Mouse (Mus musculus) embryonic facial prominence, embryonic 14.5 days (tissue): Measurements from ENCODE around the gene Gm7137. TPM values are rescaled to one million over a fixed set of nuclear protein-coding genes. Genes with fewer than 3 reads are reported as not detected.

Source experiments
- ATAC-seq: fragments of 200-750 bp; cut with Nextera tagmentation; 2 replicates; pipeline ENCODE4 v1.8.0; 2017; ENCODE audit warnings: low read depth, moderate number of reproducible peaks, moderate TSS enrichment
- DNase-seq: peaks from one replicate; pipeline ENCODE4 v3.0.0-alpha.2; 2015; ENCODE audit warnings: low spot score
- H3K27ac ChIP-seq: fragments of 300-500 bp; sonication (generic); replicated peaks from 2 replicates; pipeline ENCODE4 v1.5.1; 2014; ENCODE audit warnings: low read depth, mild to moderate bottlenecking, low read length, moderate library complexity
- H3K27me3 ChIP-seq: fragments of 300-500 bp; sonication (generic); replicated peaks from 2 replicates; pipeline ENCODE4 v1.6.1; 2014; ENCODE audit warnings: low read length; ENCODE audit not compliant: control insufficient read depth, insufficient read depth
- H3K36me3 ChIP-seq: fragments of 300-500 bp; sonication (generic); 2 replicates; pipeline ENCODE4 v1.6.1; 2014; ENCODE audit warnings: low read length, mixed read lengths; ENCODE audit not compliant: control insufficient read depth, insufficient read depth
- H3K4me1 ChIP-seq: fragments of 300-500 bp; sonication (generic); 2 replicates; pipeline ENCODE4 v1.6.1; 2014; ENCODE audit warnings: antibody characterized with exemption, low read length; ENCODE audit not compliant: control insufficient read depth, insufficient read depth
- H3K4me2 ChIP-seq: fragments of 300-500 bp; sonication (generic); 2 replicates; pipeline ENCODE4 v1.6.1; 2014; ENCODE audit warnings: low read depth, mild to moderate bottlenecking, low read length, moderate library complexity, mixed read lengths
- H3K4me3 ChIP-seq: fragments of 300-500 bp; sonication (generic); 2 replicates; pipeline ENCODE4 v1.5.1; 2014; ENCODE audit warnings: low read depth, mild to moderate bottlenecking, low read length
- H3K9ac ChIP-seq: fragments of 300-500 bp; sonication (generic); 2 replicates; pipeline ENCODE4 v1.6.1; 2014; ENCODE audit warnings: low read depth, mild to moderate bottlenecking, low read length, moderate library complexity, mixed read lengths
- H3K9me3 ChIP-seq: fragments of 300-500 bp; sonication (generic); 2 replicates; pipeline ENCODE4 v1.6.1; 2016; ENCODE audit warnings: low read length; ENCODE audit not compliant: control insufficient read depth
- WGBS: fragments of 180-500 bp; shearing (Covaris S2); extraction: QIAGEN DNeasy Blood & Tissue Kit; methylation state at CpG from one replicate; pipeline ENCODE4 v1.1.7; 2014; 5-methylcytosine and 5-hydroxymethylcytosine counted together
- polyA plus RNA-seq: library from polyadenylated mRNA; unstranded; fragments of >200 nt; fragmentation: Nextera tagmentation; extraction: Ambion mirVana; gene quantifications from 2 replicates; pipeline ENCODE4 v1.2.1, GENCODE M21; 2014

Gm7137 gene
- polyA plus RNA-seq, 1 experiment from 2014 or later: not detected

GRCm38 (mm10) chr10:77738929-77739328 lies 49.1 kb downstream of the Gm7137 start:
- Histone ChIP-seq H3K27me3 (no peaks in the 10 kb centered on the region), H3K9ac (no peak overlapping the region), H3K4me3 (no peak overlapping the region), H3K9me3 (peaks cover 9% of the 10 kb centered on the region), H3K4me2 (no peak overlapping the region), H3K36me3 (no peaks in the 10 kb centered on the region), H3K4me1 (no peaks in the 10 kb centered on the region), H3K27ac (no peak overlapping the region)
- DNase-seq: no peak
- no peak for ATAC-seq
- 87% methylated on average over 4 of the region's 4 CpGs for WGBS

Other genes starting within 250 kb of the Gm7137 start
- gene Pttg1ip, start 206.5 kb downstream of the Gm7137 start, polyA plus RNA-seq: 135 and 143 TPM in 2 replicates
- 261 and 281 TPM in 2 replicates for gene Sumo3, start 182.1 kb downstream of the Gm7137 start, polyA plus RNA-seq
- gene Gm49325, start 182.0 kb downstream of the Gm7137 start, polyA plus RNA-seq: 4.1 and 7.4 TPM in 2 replicates
- gene Ube2g2, start 165.9 kb downstream of the Gm7137 start, polyA plus RNA-seq: 66.1 and 69.5 TPM in 2 replicates
- 1.0 and 1.3 TPM in 2 replicates for gene Tspear, start 101.6 kb downstream of the Gm7137 start, polyA plus RNA-seq
- not detected in 2 replicates for gene Gm19402, start 97.4 kb downstream of the Gm7137 start, polyA plus RNA-seq
- gene Gm9508, start 91.0 kb downstream of the Gm7137 start, polyA plus RNA-seq: not detected in 2 replicates
- gene Gm10272, start 81.6 kb downstream of the Gm7137 start, polyA plus RNA-seq: not detected in 2 replicates
- gene Gm10024, start 76.7 kb downstream of the Gm7137 start, polyA plus RNA-seq: 0.57 TPM in 1 of 2 replicates, not detected in the other
- gene Gm10142, start 72.4 kb downstream of the Gm7137 start, polyA plus RNA-seq: not detected in 2 replicates
- not detected in 2 replicates for gene Krtap12-1, start 67.6 kb downstream of the Gm7137 start, polyA plus RNA-seq
- gene Gm10100, start 61.7 kb downstream of the Gm7137 start, polyA plus RNA-seq: not detected in 2 replicates
- not detected in 2 replicates for gene Gm18596, start 45.6 kb downstream of the Gm7137 start, polyA plus RNA-seq
- not detected in 2 replicates for gene Gm9736, start 36.8 kb downstream of the Gm7137 start, polyA plus RNA-seq
- gene Gm3233, start 28.5 kb downstream of the Gm7137 start, polyA plus RNA-seq: not detected in 2 replicates
- not detected in 2 replicates for gene Gm3238, start 16.9 kb downstream of the Gm7137 start, polyA plus RNA-seq
- gene Gm7138, start 11.3 kb downstream of the Gm7137 start, polyA plus RNA-seq: not detected in 2 replicates
- not detected in 2 replicates for gene Gm3250, start 5.7 kb downstream of the Gm7137 start, polyA plus RNA-seq
- not detected in 2 replicates for gene Gm9639, start 6.9 kb upstream of the Gm7137 start, polyA plus RNA-seq
- not detected in 2 replicates for gene Gm19668, start 10.9 kb upstream of the Gm7137 start, polyA plus RNA-seq
- gene Gm9507, start 23.6 kb upstream of the Gm7137 start, polyA plus RNA-seq: not detected in 2 replicates
- not detected in 2 replicates for gene Gm2696, start 26.5 kb upstream of the Gm7137 start, polyA plus RNA-seq
- not detected in 2 replicates for gene Krtap10-4, start 38.9 kb upstream of the Gm7137 start, polyA plus RNA-seq
- gene Krtap10-10, start 47.7 kb upstream of the Gm7137 start, polyA plus RNA-seq: not detected in 2 replicates
- gene Gm36176, start 58.6 kb upstream of the Gm7137 start, polyA plus RNA-seq: not detected in 2 replicates
- 0.33 TPM in 1 of 2 replicates, not detected in the other for gene Gm10318, start 64.7 kb upstream of the Gm7137 start, polyA plus RNA-seq
- gene Gm3285, start 73.8 kb upstream of the Gm7137 start, polyA plus RNA-seq: 0.28 TPM in 1 of 2 replicates, not detected in the other
- 3.7 and 4.2 TPM in 2 replicates for gene Lrrc3, start 114.3 kb upstream of the Gm7137 start, polyA plus RNA-seq
- 0.41 and 1.4 TPM in 2 replicates for gene Trpm2, start 182.4 kb upstream of the Gm7137 start, polyA plus RNA-seq
- 27.5 and 29.1 TPM in 2 replicates for gene 1810043G02Rik, start 190.3 kb upstream of the Gm7137 start, polyA plus RNA-seq
- gene Pfkl, start 221.9 kb upstream of the Gm7137 start, polyA plus RNA-seq: 87.0 and 114 TPM in 2 replicates